ENCODE assay signal across 8 mouse cellular contexts in the genomic region with DNA sequence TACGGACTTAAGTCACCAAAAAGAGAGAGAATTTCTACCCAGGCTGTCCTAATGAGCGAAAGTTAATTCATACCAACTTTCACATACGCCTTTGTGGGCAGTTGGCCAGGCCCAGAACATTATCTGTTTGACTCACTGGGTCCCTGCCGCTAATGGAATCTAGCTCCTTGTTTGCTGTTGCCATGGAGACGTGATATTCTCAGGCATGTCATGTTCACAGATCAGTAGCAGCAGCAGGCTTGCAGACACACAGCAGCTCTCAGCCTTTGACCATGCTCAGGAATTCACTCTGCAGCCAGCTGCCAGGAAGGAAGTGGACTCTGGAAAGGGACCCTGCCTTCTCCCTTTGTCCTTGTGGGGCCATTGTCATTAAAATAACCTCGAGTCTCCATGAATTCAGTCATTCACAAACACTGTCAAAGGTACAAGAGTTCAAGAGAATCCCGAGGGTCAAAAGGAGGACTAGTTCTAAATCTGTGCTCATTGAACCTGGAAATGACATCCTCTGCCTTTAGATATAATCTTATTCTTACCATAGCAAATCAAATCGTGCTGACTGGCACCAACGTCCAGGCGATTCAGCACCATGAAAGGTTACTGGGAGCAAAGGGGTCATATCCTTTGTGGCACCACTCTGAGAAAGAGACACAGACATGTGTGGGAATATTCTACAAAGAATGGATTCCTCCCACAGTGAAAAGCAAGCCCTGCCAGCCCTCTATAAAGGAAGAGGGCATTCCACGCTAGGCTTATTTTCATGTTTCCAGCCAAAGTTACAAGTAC.
A peak's percentile ranks its signal among the peaks of the same experiment; 100 is the strongest.
DNase-seq lines count a peak whose midpoint lies in the region; TF ChIP-seq lines count a peak whose summit lies in the region.

No protein-coding gene starts in this region.

- TF ChIP-seq CTCF in left cerebral cortex, adult 2 months (IDR thresholded peaks at IDR 0.05), result no peak

- H3K4me3 ChIP-seq in left cerebral cortex, adult 2 months, result no peak overlapping the region

- peak; percentile 1 to 7 for DNase-seq in spleen, postnatal 36 days (ENCODE audit: low spot score in 2 of 2)
- no peak for DNase-seq in spleen, adult 12 weeks (ENCODE audit: low spot score)
- peak; percentile 23 to 28 for DNase-seq in frontal cortex, postnatal 14 days (ENCODE audit: low spot score in 2 of 2)
- peak; percentile 64 for DNase-seq in hindlimb bud, embryonic 11.5 days (ENCODE audit: extremely low spot score, low read depth, low spot score)
- peak; percentile 16 to 36 for DNase-seq in left cerebral cortex, adult 2 months (ENCODE audit: extremely low spot score in 1 of 2, low spot score in 2 of 2)
- DNase-seq in lung, postnatal 36 days, result peak; percentile 74
- peak; percentile 58 for DNase-seq in right cerebral cortex, postnatal 4 days
- DNase-seq in natural killer cell, adult 2 months (ENCODE audit: low spot score in 2 of 2), result no peak

- intact Hi-C loops in left cerebral cortex, adult 2 months (cut with DNase I), result no loop called here

- H3K27ac ChIP-seq in left cerebral cortex, adult 2 months, result no peak overlapping the region

Comparison
In these comparisons a context has a peak if more than half of its experiments do, and no peak if none do; other contexts are left out.
1. DNase-seq: peak in spleen, postnatal 36 days (2 of 2), frontal cortex, postnatal 14 days (2 of 2), hindlimb bud, embryonic 11.5 days (single experiment), left cerebral cortex, adult 2 months (2 of 2), lung, postnatal 36 days (single experiment) and right cerebral cortex, postnatal 4 days (single experiment); none in spleen, adult 12 weeks (single experiment) and natural killer cell, adult 2 months (0 of 2).